Mouse (Mus musculus) liver, postnatal 0 days (tissue): ENCODE data around the gene Il15ra. TPM values are rescaled to one million over a fixed set of nuclear protein-coding genes. Genes with fewer than 3 reads are reported as not detected.

Experiments used
- ATAC-seq: fragments of 200-750 bp; cut with Nextera tagmentation; 2 replicates; pipeline ENCODE4 v1.8.0; 2017; ENCODE audit warnings: mild to moderate bottlenecking, moderate library complexity
- DNase-seq: peaks from one replicate; pipeline ENCODE4 v3.0.0-alpha.2; 2016
- H3K27ac ChIP-seq: fragments of 300-500 bp; sonication (generic); 2 replicates; pipeline ENCODE4 v1.5.1; 2014; ENCODE audit warnings: antibody characterized with exemption, moderate library complexity, mild to moderate bottlenecking, low read depth
- H3K27me3 ChIP-seq: fragments of 300-500 bp; sonication (generic); 2 replicates; pipeline ENCODE4 v1.6.1; 2014; ENCODE audit warnings: low read length, control low read depth, mixed read lengths; ENCODE audit not compliant: insufficient read depth
- H3K36me3 ChIP-seq: fragments of 300-500 bp; sonication (generic); replicated peaks from 2 replicates; pipeline ENCODE4 v1.6.1; 2014; ENCODE audit warnings: mild to moderate bottlenecking, control low read depth, low read length, moderate library complexity, mixed read lengths; ENCODE audit not compliant: insufficient read depth
- H3K4me1 ChIP-seq: fragments of 300-500 bp; sonication (generic); 2 replicates; pipeline ENCODE4 v1.6.1; 2014; ENCODE audit warnings: antibody characterized with exemption, mild to moderate bottlenecking, control low read depth; ENCODE audit not compliant: insufficient read depth
- H3K4me2 ChIP-seq: fragments of 300-500 bp; sonication (generic); 2 replicates; pipeline ENCODE4 v1.6.1; 2014; ENCODE audit warnings: low read depth, mild to moderate bottlenecking, low read length, moderate library complexity, mixed read lengths
- H3K4me3 ChIP-seq: fragments of 300-500 bp; sonication (generic); 2 replicates; pipeline ENCODE4 v1.5.1; 2014; ENCODE audit warnings: low read depth, low read length
- H3K9ac ChIP-seq: fragments of 300-500 bp; sonication (generic); replicated peaks from 2 replicates; pipeline ENCODE4 v1.6.1; 2014; ENCODE audit warnings: mild to moderate bottlenecking, moderate library complexity
- H3K9me3 ChIP-seq: fragments of 300-500 bp; sonication (generic); 2 replicates; pipeline ENCODE4 v1.6.1; 2016; ENCODE audit warnings: mild to moderate bottlenecking, control low read depth, low read length, mixed read lengths
- CTCF ChIP-seq: sonication (generic); IDR thresholded peaks from 2 replicates; pipeline ENCODE4 v1.5.1; 2016; ENCODE audit warnings: antibody characterized with exemption, low read depth
- EP300 ChIP-seq: IDR thresholded peaks from 2 replicates; pipeline ENCODE4 v1.6.1; 2016; ENCODE audit warnings: antibody characterized with exemption, low read depth, mild to moderate bottlenecking
- whole genome bisulfite sequencing: fragments of 180-500 bp; shearing (Covaris S2); extraction: QIAGEN DNeasy Blood & Tissue Kit; methylation state at CpG from one replicate; pipeline ENCODE4 v1.1.7; 2014; ENCODE audit not compliant: insufficient replicate concordance; 5-methylcytosine and 5-hydroxymethylcytosine counted together
- polyA plus RNA-seq: library from polyadenylated mRNA; unstranded; fragments of >200 nt; fragmentation: Nextera tagmentation; extraction: Ambion mirVana; gene quantifications from 2 replicates; pipeline ENCODE4 v1.2.1, GENCODE M21; 2015

Gene Il15ra
- polyA plus RNA-seq, 1 experiment from 2014 or later = 31.1 TPM

- Histone ChIP-seq H3K4me1 (peaks cover 19% of the 10 kb centered on the region), H3K4me2 (peak within 1 kb of the TSS; percentile 100), H3K4me3 (peak within 1 kb of the TSS; percentile 97), H3K27ac (peak within 1 kb of the TSS; percentile 95), H3K36me3 (peaks cover 17% of the 10 kb centered on the region), H3K9me3 (no peaks in the 10 kb centered on the region), H3K27me3 (no peaks in the 10 kb centered on the region), H3K9ac (peak within 1 kb of the TSS; percentile 86)
- DNase-seq (peak; percentile 100), ATAC-seq (peak; percentile 93)
- WGBS = under 1% methylated on average over 73 of the region's 73 CpGs
- peak; percentile 32 for TF ChIP-seq CTCF
- no peak for TF ChIP-seq EP300
These were observed 72.3 kb downstream of the Il15ra start, which contains the start of the genes Fbh1 and Ankrd16 for GRCm38 (mm10) chr2:11777091-11778068. Fbh1 (minus strand) TSS chr2:11777582. Ankrd16 (plus strand) TSS chr2:11777876.

GRCm38 (mm10) chr2:11778087-11778823 is 73.2 kb downstream of the Il15ra start:
- Histone ChIP-seq H3K4me3 (peak overlapping the region; percentile 97), H3K4me2 (peak overlapping the region; percentile 100), H3K9me3 (no peaks in the 10 kb centered on the region), H3K36me3 (peaks cover 22% of the 10 kb centered on the region), H3K27me3 (no peaks in the 10 kb centered on the region), H3K9ac (peak overlapping the region; percentile 86), H3K27ac (peak overlapping the region; percentile 95), H3K4me1 (peaks cover 19% of the 10 kb centered on the region)
- ATAC-seq (peak; percentile 83), DNase-seq (peak; percentile 92)
- WGBS = under 1% methylated on average over 43 of the region's 43 CpGs
- TF ChIP-seq CTCF (peak; percentile 33; the same call in 1 of the 2 replicates), EP300 (no peak)

Other genes with a start within 250 kb of the Il15ra start
- 3.0 and 3.3 TPM in 2 replicates for gene Pfkfb3, start 151.2 kb upstream of the Il15ra start, polyA plus RNA-seq
- 46.9 and 50.8 TPM in 2 replicates for gene Rbm17, start 101.1 kb upstream of the Il15ra start, polyA plus RNA-seq
- gene Gm17490, start 79.0 kb upstream of the Il15ra start, polyA plus RNA-seq = not detected in 2 replicates
- 0.06 and 0.23 TPM in 2 replicates for gene Il2ra, start 62.5 kb upstream of the Il15ra start, polyA plus RNA-seq
- gene Fbh1, start 72.3 kb downstream of the Il15ra start, polyA plus RNA-seq = 19.9 and 24.3 TPM in 2 replicates
- gene Ankrd16, start 72.6 kb downstream of the Il15ra start, polyA plus RNA-seq = 9.1 and 11.5 TPM in 2 replicates